Mouse (Mus musculus) testis, adult 2 months (tissue): ENCODE results near the gene Tsacc. TPM values are rescaled to one million over a fixed set of nuclear protein-coding genes. Genes with fewer than 3 reads are reported as not detected.
A peak's percentile ranks its signal among the peaks of the same experiment; 100 is the strongest.

Experiments
- H3K27ac ChIP-seq: fragments of 200-500 bp; 2 replicates; pipeline ENCODE4 v1.5.1; 2012; ENCODE audit warnings: low read depth, low read length; ENCODE audit not compliant: control insufficient read depth, insufficient read depth
- H3K27me3 ChIP-seq: fragments of 200-500 bp; 2 replicates; pipeline ENCODE4 v1.6.1; 2012; ENCODE audit warnings: mild to moderate bottlenecking, low read length, moderate library complexity; ENCODE audit not compliant: control insufficient read depth, insufficient read depth
- H3K36me3 ChIP-seq: fragments of 200-500 bp; 2 replicates; pipeline ENCODE4 v1.6.1; 2012; ENCODE audit warnings: mild to moderate bottlenecking, low read length; ENCODE audit not compliant: control insufficient read depth, insufficient read depth
- H3K4me1 ChIP-seq: fragments of 200-500 bp; 2 replicates; pipeline ENCODE4 v1.6.1; 2012; ENCODE audit warnings: low read length; ENCODE audit not compliant: control insufficient read depth, insufficient read depth
- H3K4me3 ChIP-seq: fragments of 200-500 bp; 2 replicates; pipeline ENCODE4 v1.5.1; 2012; ENCODE audit warnings: low read depth, mild to moderate bottlenecking, low read length, moderate library complexity, mixed read lengths; ENCODE audit not compliant: control insufficient read depth
- CTCF ChIP-seq: fragments of 200-500 bp; IDR thresholded peaks from 2 replicates; pipeline ENCODE4 v1.5.1; 2012; ENCODE audit warnings: low read depth, mild to moderate bottlenecking, inconsistent platforms, low read length, moderate library complexity; ENCODE audit not compliant: control insufficient read depth, insufficient read depth, insufficient replicate concordance
- POLR2A ChIP-seq: fragments of 200-500 bp; IDR thresholded peaks from 2 replicates; pipeline ENCODE4 v1.6.1; 2012; ENCODE audit warnings: low read depth, mild to moderate bottlenecking, inconsistent platforms, low read length, moderate library complexity; ENCODE audit not compliant: control insufficient read depth
- polyA plus RNA-seq: library from polyadenylated mRNA; depleted of rRNA; stranded (reverse); fragments of >200 nt; gene quantifications from 2 replicates; pipeline ENCODE4 v1.2.3, GENCODE M21; 2012

Gene Tsacc
- polyA plus RNA-seq, 1 experiment: 688 TPM

DNA sequence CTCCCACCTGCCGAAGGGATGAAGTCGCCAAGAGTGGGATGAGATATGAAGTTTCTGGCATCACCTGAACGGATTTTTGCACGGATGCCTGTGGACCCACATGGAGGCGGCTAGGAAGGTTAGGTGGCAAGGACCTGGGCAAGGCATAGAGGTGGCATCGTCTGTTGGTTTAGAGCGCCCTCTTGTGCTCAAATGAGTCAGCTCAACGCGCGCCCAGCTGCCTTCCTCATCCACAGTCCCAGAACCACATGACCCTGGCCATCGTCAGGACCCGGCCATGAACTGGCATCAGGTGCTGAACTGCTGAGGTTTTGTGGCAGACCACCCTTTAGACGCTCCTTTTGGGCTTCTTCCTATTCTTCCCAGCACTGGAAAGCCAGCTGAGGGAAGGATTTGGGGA, 54.3 kb downstream of the Tsacc start:
- no peaks in the 10 kb centered on the region for H3K36me3 ChIP-seq
- TF ChIP-seq POLR2A: no peak
- peak; percentile 88; the same call in 1 of the 2 replicates for TF ChIP-seq CTCF
- no peaks in the 10 kb centered on the region for H3K27me3 ChIP-seq
- H3K4me3 ChIP-seq: no peak overlapping the region
- no peaks in the 10 kb centered on the region; the same call in 1 of the 2 replicates for H3K4me1 ChIP-seq
- no peak overlapping the region for H3K27ac ChIP-seq

DNA sequence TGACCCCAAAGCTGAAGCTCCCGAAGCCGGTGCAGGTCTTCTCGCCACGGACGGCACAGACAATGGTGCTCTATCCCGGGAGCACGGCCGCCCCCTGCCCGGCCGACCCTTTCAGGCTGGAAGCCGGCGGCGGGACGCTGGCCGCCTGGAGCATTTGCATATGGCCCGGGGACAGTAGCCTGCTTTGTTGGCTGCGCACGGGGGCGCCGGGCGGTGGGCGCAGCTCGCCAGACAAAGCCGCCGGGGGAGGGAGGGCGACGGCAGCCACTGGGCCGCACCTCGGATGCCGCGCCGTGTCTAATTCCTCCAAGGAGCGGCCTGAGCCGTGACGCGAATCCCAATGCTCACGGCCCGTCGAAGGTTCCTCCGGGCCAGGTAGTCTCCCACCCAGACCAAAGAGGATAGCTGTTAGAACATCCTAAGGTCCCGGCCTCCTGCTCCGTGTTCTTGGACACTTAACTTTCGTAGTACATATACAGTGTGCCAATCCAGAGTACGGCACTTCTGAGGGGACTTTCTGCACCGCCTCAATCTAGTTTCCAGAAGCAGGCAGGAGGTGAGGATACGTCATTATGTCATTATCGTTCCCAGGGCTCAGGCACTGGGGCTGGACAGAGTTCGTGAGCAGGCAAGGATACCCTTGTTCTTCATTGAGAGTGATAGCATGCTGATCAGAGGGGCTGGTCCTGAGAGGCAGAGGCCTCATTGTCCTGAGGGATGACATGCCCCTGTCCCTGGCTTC, 55.6 kb downstream of the Tsacc start:
- H3K36me3 ChIP-seq: no peaks in the 10 kb centered on the region
- H3K4me3 ChIP-seq: no peak overlapping the region
- H3K27me3 ChIP-seq: no peaks in the 10 kb centered on the region
- no peaks in the 10 kb centered on the region; the same call in 1 of the 2 replicates for H3K4me1 ChIP-seq
- no peak for TF ChIP-seq CTCF
- TF ChIP-seq POLR2A: no peak
- H3K27ac ChIP-seq: no peak overlapping the region

GRCm38 (mm10) chr3:88239446-88239845, 57.4 kb downstream of the Tsacc start:
- TF ChIP-seq POLR2A (no peak), CTCF (no peak)
- Histone ChIP-seq H3K36me3 (no peaks in the 10 kb centered on the region), H3K4me1 (no peaks in the 10 kb centered on the region; the same call in 1 of the 2 replicates), H3K27ac (no peak overlapping the region), H3K4me3 (no peak overlapping the region), H3K27me3 (no peaks in the 10 kb centered on the region)

DNA sequence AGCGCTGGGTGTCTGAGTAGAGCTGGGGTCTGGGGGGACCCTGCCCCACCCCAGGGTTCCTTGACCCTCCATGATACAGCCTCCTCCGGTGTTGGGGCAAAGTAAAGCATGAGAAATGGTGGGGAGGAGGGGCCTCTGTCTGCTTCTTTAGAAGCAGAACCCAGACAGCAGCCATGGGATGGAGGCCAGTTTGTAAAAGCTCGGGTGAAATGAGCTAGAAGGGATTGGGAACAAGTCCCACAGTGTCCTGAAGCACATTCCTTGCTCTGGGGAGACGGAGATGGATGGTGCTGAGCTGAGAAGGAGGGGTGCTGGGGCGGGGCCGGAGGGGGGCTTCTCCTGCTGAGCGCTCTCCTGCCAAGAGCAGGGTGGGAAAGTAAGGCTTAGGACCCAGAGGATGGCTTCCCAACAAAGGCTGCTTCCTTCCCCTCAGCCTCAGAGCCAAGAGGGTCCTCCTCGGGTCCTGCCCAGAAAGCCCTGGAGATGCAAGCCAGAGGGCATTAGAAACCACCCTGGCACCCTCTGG, 57.9 kb downstream of the Tsacc start:
- no peaks in the 10 kb centered on the region for H3K36me3 ChIP-seq
- H3K4me1 ChIP-seq: no peaks in the 10 kb centered on the region; the same call in 1 of the 2 replicates
- H3K27ac ChIP-seq: no peak overlapping the region
- no peaks in the 10 kb centered on the region for H3K27me3 ChIP-seq
- TF ChIP-seq CTCF: no peak
- no peak for TF ChIP-seq POLR2A
- H3K4me3 ChIP-seq: no peak overlapping the region

- Histone ChIP-seq H3K27ac (no peak overlapping the region), H3K4me1 (no peaks in the 10 kb centered on the region; the same call in 1 of the 2 replicates), H3K36me3 (no peaks in the 10 kb centered on the region), H3K4me3 (no peak overlapping the region), H3K27me3 (no peaks in the 10 kb centered on the region)
- TF ChIP-seq CTCF: peak; percentile 48; the same call in 1 of the 2 replicates
- no peak for TF ChIP-seq POLR2A
These were observed 59.1 kb downstream of the Tsacc start for GRCm38 (mm10) chr3:88237556-88238194.

DNA sequence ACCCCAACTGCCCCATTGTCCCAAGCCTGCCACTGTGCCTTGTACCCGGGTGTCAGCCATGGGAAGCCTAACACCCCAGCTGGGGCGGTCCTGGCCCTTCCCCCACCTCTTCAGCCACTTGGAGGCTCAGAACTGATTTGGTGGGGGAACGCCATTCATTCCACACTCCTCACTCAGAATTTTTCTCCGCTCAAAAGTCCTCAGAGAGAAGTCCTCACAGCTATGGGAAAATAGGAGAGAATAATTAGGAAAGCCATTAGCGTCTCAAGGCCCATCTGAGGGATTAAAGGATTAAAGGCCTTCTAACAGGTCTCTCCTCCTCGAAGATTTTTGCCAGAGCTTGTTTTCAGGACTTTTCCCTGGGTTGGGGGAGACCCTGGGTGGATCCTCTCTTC, 59.6 kb downstream of the Tsacc start:
- Histone ChIP-seq H3K4me1 (no peaks in the 10 kb centered on the region; the same call in 1 of the 2 replicates), H3K27me3 (no peaks in the 10 kb centered on the region), H3K36me3 (no peaks in the 10 kb centered on the region), H3K27ac (no peak overlapping the region), H3K4me3 (no peak overlapping the region)
- TF ChIP-seq POLR2A: no peak
- no peak for TF ChIP-seq CTCF

GRCm38 (mm10) chr3:88235616-88236015, 61.2 kb downstream of the Tsacc start:
- H3K27ac ChIP-seq: no peak overlapping the region
- H3K27me3 ChIP-seq: no peaks in the 10 kb centered on the region
- H3K36me3 ChIP-seq: no peaks in the 10 kb centered on the region
- no peaks in the 10 kb centered on the region; the same call in 1 of the 2 replicates for H3K4me1 ChIP-seq
- no peak overlapping the region for H3K4me3 ChIP-seq
- no peak for TF ChIP-seq CTCF
- no peak for TF ChIP-seq POLR2A
